Mouse (Mus musculus) CH12.LX (cell line): ENCODE results near the gene Rnf38. TPM values are rescaled to one million over a fixed set of nuclear protein-coding genes. Genes with fewer than 3 reads are reported as not detected.

Experiments used
- DNase-seq: peaks from one replicate; pipeline ENCODE4 v3.0.0-alpha.2; 2013; ENCODE audit errors: extremely low read depth
- H3K27ac ChIP-seq: 2 replicates; pipeline ENCODE4 v1.5.1; 2012; ENCODE audit warnings: low read depth, mild to moderate bottlenecking, control low read depth, moderate library complexity; ENCODE audit not compliant: insufficient read depth
- H3K27me3 ChIP-seq: replicated peaks from 2 replicates; pipeline ENCODE3; 2012; ENCODE audit warnings: inconsistent platforms
- H3K36me3 ChIP-seq, 2 experiments: replicated peaks in 1 of 2; 2 replicates each; pipeline versions ENCODE3 to v1.6.1; 2012; ENCODE audit warnings: inconsistent platforms in 1 of 2, low read length in 1 of 2, mild to moderate bottlenecking in 1 of 2, mixed read lengths in 1 of 2, moderate library complexity in 1 of 2; ENCODE audit not compliant: control insufficient read depth in 1 of 2, insufficient read depth in 1 of 2
- H3K4me1 ChIP-seq, 2 experiments: 2 replicates each; pipeline ENCODE4 v1.6.1; 2012; ENCODE audit warnings: inconsistent platforms in 1 of 2, moderate library complexity in 1 of 2; ENCODE audit not compliant: insufficient read depth in 2 of 2, control insufficient read depth in 1 of 2
- H3K4me2 ChIP-seq: 2 replicates; pipeline ENCODE4 v1.6.1; 2012; ENCODE audit warnings: low read depth, mild to moderate bottlenecking, control low read depth; ENCODE audit not compliant: poor library complexity, insufficient read depth, severe bottlenecking
- H3K4me3 ChIP-seq, 3 experiments: fragments of 150-350 bp in 1 of 3; sonication (generic) in 1 of 3; replicated peaks in 1 of 3; 2 replicates each; pipeline versions ENCODE3 to v1.5.1; 2011 to 2012; ENCODE audit warnings: low read depth in 2 of 3, low read length in 2 of 3, mild to moderate bottlenecking in 2 of 3, moderate library complexity in 2 of 3, control low read depth in 1 of 3, improper control_type of control experiment in 1 of 3, inconsistent platforms in 1 of 3, mixed read lengths in 1 of 3; ENCODE audit not compliant: poor library complexity in 1 of 3
- H3K79me2 ChIP-seq: replicated peaks from 2 replicates; pipeline ENCODE4 v1.6.1; 2012; ENCODE audit warnings: mild to moderate bottlenecking, moderate library complexity; ENCODE audit not compliant: control insufficient read depth, poor library complexity, insufficient read depth, severe bottlenecking; ENCODE audit errors: extremely low read depth
- H3K9ac ChIP-seq: 2 replicates; pipeline ENCODE4 v1.6.1; 2012; ENCODE audit warnings: low read depth, mild to moderate bottlenecking, control low read depth, moderate library complexity; ENCODE audit not compliant: insufficient read depth
- H3K9me3 ChIP-seq: replicated peaks from 2 replicates; pipeline ENCODE3; 2012; ENCODE audit warnings: low read length, inconsistent platforms, mixed read lengths
- CHD1 ChIP-seq: IDR thresholded peaks from 2 replicates; pipeline ENCODE4 v1.6.1; 2012; ENCODE audit warnings: low read depth, low read length, improper control_type of control experiment, inconsistent platforms
- CHD2 ChIP-seq: IDR thresholded peaks from 2 replicates; pipeline ENCODE4 v1.6.1; 2011; ENCODE audit warnings: low read length, improper control_type of control experiment
- E2F4 ChIP-seq: IDR thresholded peaks from 2 replicates; pipeline ENCODE4 v1.6.1; 2011; ENCODE audit warnings: low read depth, low read length, improper control_type of control experiment; ENCODE audit not compliant: insufficient replicate concordance
- EP300 ChIP-seq: IDR thresholded peaks from 2 replicates; pipeline ENCODE4 v1.6.1; 2011; ENCODE audit warnings: low read length, improper control_type of control experiment
- ETS1 ChIP-seq: conservative IDR thresholded peaks from 2 replicates; pipeline ENCODE4 v1.6.1; 2012; ENCODE audit warnings: low read depth, mild to moderate bottlenecking, inconsistent platforms, low read length, improper control_type of control experiment, moderate library complexity
- GABPA ChIP-seq: IDR thresholded peaks from 2 replicates; pipeline ENCODE4 v1.6.1; 2012; ENCODE audit warnings: low read depth, low read length, improper control_type of control experiment, inconsistent platforms; ENCODE audit not compliant: insufficient replicate concordance
- IRF4 ChIP-seq: IDR thresholded peaks from 2 replicates; pipeline ENCODE4 v1.6.1; 2014; ENCODE audit warnings: low read depth, mild to moderate bottlenecking, inconsistent platforms, low read length, improper control_type of control experiment
- JUN ChIP-seq: IDR thresholded peaks from 2 replicates; pipeline ENCODE4 v1.6.1; 2011; ENCODE audit warnings: low read depth, mild to moderate bottlenecking, low read length, improper control_type of control experiment, moderate library complexity; ENCODE audit not compliant: insufficient read depth
- KAT2A ChIP-seq: IDR thresholded peaks from 2 replicates; pipeline ENCODE4 v1.6.1; 2012; ENCODE audit warnings: low read length, improper control_type of control experiment, inconsistent platforms; ENCODE audit not compliant: insufficient replicate concordance
- MAFK ChIP-seq: IDR thresholded peaks from 2 replicates; pipeline ENCODE4 v1.6.1; 2011; ENCODE audit warnings: low read length, improper control_type of control experiment; ENCODE audit not compliant: insufficient replicate concordance
- MAX ChIP-seq: IDR thresholded peaks from 2 replicates; pipeline ENCODE4 v1.6.1; 2011; ENCODE audit warnings: low read length, improper control_type of control experiment
- MAZ ChIP-seq: IDR thresholded peaks from 2 replicates; pipeline ENCODE4 v1.6.1; 2012; ENCODE audit warnings: low read depth, mild to moderate bottlenecking, inconsistent platforms, low read length, improper control_type of control experiment, moderate library complexity
- MEF2A ChIP-seq: IDR thresholded peaks from 2 replicates; pipeline ENCODE4 v1.6.1; 2014; ENCODE audit warnings: low read depth, mild to moderate bottlenecking, inconsistent platforms, low read length, improper control_type of control experiment, borderline replicate concordance
- MYC ChIP-seq: IDR thresholded peaks from 2 replicates; pipeline ENCODE4 v1.6.1; 2011; ENCODE audit warnings: low read depth, mild to moderate bottlenecking, improper control_type of control experiment, low read length
- NELFE ChIP-seq: IDR thresholded peaks from 2 replicates; pipeline ENCODE4 v1.6.1; 2011; ENCODE audit warnings: low read depth, low read length, improper control_type of control experiment
- NRF1 ChIP-seq: IDR thresholded peaks from 2 replicates; pipeline ENCODE4 v1.6.1; 2014; ENCODE audit warnings: low read depth, mild to moderate bottlenecking, inconsistent platforms, low read length, improper control_type of control experiment, moderate library complexity
- SIN3A ChIP-seq: IDR thresholded peaks from 2 replicates; pipeline ENCODE4 v1.6.1; 2012; ENCODE audit warnings: low read length, improper control_type of control experiment, inconsistent platforms
- TCF12 ChIP-seq: IDR thresholded peaks from 2 replicates; pipeline ENCODE4 v1.6.1; 2014; ENCODE audit warnings: low read depth, mild to moderate bottlenecking, inconsistent platforms, low read length, improper control_type of control experiment
- USF1 ChIP-seq: IDR thresholded peaks from 2 replicates; pipeline ENCODE4 v1.6.1; 2014; ENCODE audit warnings: low read depth, mild to moderate bottlenecking, inconsistent platforms, low read length, improper control_type of control experiment
- USF2 ChIP-seq: conservative IDR thresholded peaks from 2 replicates; pipeline ENCODE4 v1.6.1; 2011; ENCODE audit warnings: low read depth, low read length, improper control_type of control experiment
- ZMIZ1 ChIP-seq: IDR thresholded peaks from 2 replicates; pipeline ENCODE4 v1.6.1; 2012; ENCODE audit warnings: low read depth, mild to moderate bottlenecking, inconsistent platforms, low read length, improper control_type of control experiment
- ZNF384 ChIP-seq: IDR thresholded peaks from 2 replicates; pipeline ENCODE4 v1.6.1; 2012; ENCODE audit warnings: low read depth, low read length, improper control_type of control experiment, inconsistent platforms
- dilution Hi-C: fragments of 300-500 bp; cut with MboI; formaldehyde crosslinking; loops from 2 replicates; pipeline ENCODE4 v1.14.3; 2020; ENCODE audit warnings: low sequenced_read_pairs; ENCODE audit not compliant: extremely low pct_unique_long_range_greater_than_20kb, extremely low pct_ligation_motif_present
- in situ Hi-C: fragments of 300-500 bp; cut with MboI; formaldehyde crosslinking; loops from 3 replicates; pipeline ENCODE4 v1.14.3; 2019; ENCODE audit warnings: low sequenced_read_pairs, low pct_ligation_motif_present, low pct_unique_long_range_greater_than_20kb, mixed read lengths
- polyA plus RNA-seq: library from polyadenylated mRNA; unstranded; fragments of >175 nt; gene quantifications from 2 replicates; pipeline ENCODE4 v1.2.1, GENCODE M21; 2012; ENCODE audit warnings: low read depth; ENCODE audit not compliant: insufficient read length
- total RNA-seq, 2 experiments: library from RNA; depleted of rRNA; stranded (reverse); fragments of 300-350 nt in 1 of 2; fragments of >200 nt in 1 of 2; gene quantifications; 2 replicates each; pipeline ENCODE4 v1.2.3; 2012 to 2014

The Rnf38 gene
- total and polyA plus RNA-seq, 3 experiments, result 5.4 to 13.2 (median 6.6) TPM

GRCm38 (mm10) chr4:44241638-44242037, 8.0 kb upstream of the Rnf38 start:
- in situ Hi-C loops, result no loop called here
- Histone ChIP-seq H3K9me3 (no peaks in the 10 kb centered on the region), H3K4me2 (no peak overlapping the region)

GRCm38 (mm10) chr4:44235946-44236345, 2.4 kb upstream of the Rnf38 start:
- Histone ChIP-seq H3K9ac (no peak overlapping the region), H3K79me2 (no peaks in the 10 kb centered on the region), H3K4me3 (no peak overlapping the region), H3K9me3 (no peaks in the 10 kb centered on the region), H3K27ac (no peak overlapping the region), H3K27me3 (peaks cover 2% of the 10 kb centered on the region), H3K4me1 (peaks cover 10 to 21% of the 10 kb centered on the region in 2 experiments; a peak in 3 of 4 replicates), H3K36me3 (no peaks in the 10 kb centered on the region), H3K4me2 (no peak overlapping the region)
- in situ Hi-C loops (no loop called here), dilution Hi-C loops (no loop called here)
- no peak for DNase-seq
- no peak for TF ChIP-seq JUN
- no peak for TF ChIP-seq CHD2

More at GRCm38 (mm10) chr4:44241638-44242037, 8.0 kb upstream of the Rnf38 start:
- no peak for TF ChIP-seq GABPA
- TF ChIP-seq MEF2A, result no peak
- TF ChIP-seq ZNF384, result no peak
- TF ChIP-seq NRF1, result no peak
- no peak for TF ChIP-seq MYC
- no peak for TF ChIP-seq MAZ
- TF ChIP-seq ZMIZ1, result no peak
- TF ChIP-seq ETS1, result no peak
- no peak for TF ChIP-seq MAX
- TF ChIP-seq, all 38 proteins: peak for 0
- dilution Hi-C loops, result no loop called here
- H3K79me2 ChIP-seq, result no peaks in the 10 kb centered on the region
- no peaks in the 10 kb centered on the region for H3K27me3 ChIP-seq
- peaks cover 0 to 3% of the 10 kb centered on the region in 2 experiments; a peak in 1 of 4 replicates for H3K4me1 ChIP-seq
- no peak for DNase-seq
- no peaks in the 10 kb centered on the region for H3K36me3 ChIP-seq
- H3K4me3 ChIP-seq, result no peak overlapping the region
- no peak overlapping the region for H3K27ac ChIP-seq
- H3K9ac ChIP-seq, result no peak overlapping the region

GRCm38 (mm10) chr4:44234004-44234866, 646 bp upstream of the Rnf38 start:
- dilution Hi-C loops, result no loop called here
- no peaks in the 10 kb centered on the region for H3K36me3 ChIP-seq
- peak; percentile 74 for DNase-seq
- TF ChIP-seq NRF1 (peak; percentile 79), MYC (no peak), MEF2A (no peak), MAFK (no peak), ETS1 (peak; percentile 20; the same call in 1 of the 2 replicates), EP300 (peak; percentile 52), ZNF384 (no peak), USF1 (no peak), TCF12 (peak; percentile 68; the same call in 1 of the 2 replicates), SIN3A (peak; percentile 73), NELFE (peak; percentile 61), MAZ (no peak), CHD1 (no peak), E2F4 (no peak), IRF4 (peak; percentile 64), KAT2A (0 out of 2 replicates have a peak, but pooled peaks have one; percentile 18), USF2 (0 out of 2 replicates have a peak, but pooled peaks have one; percentile 6)

More at GRCm38 (mm10) chr4:44234004-44234866, 646 bp upstream of the Rnf38 start:
- Histone ChIP-seq H3K9ac (peak overlapping the region; percentile 58), H3K27ac (peak overlapping the region; percentile 82), H3K4me1 (peaks cover 10 to 21% of the 10 kb centered on the region in 2 experiments; a peak in 3 of 4 replicates), H3K4me3 (peak overlapping the region; percentile 49 to 75 (median 67)), H3K27me3 (peaks cover 2% of the 10 kb centered on the region), H3K79me2 (no peaks in the 10 kb centered on the region), H3K4me2 (peak overlapping the region; percentile 18), H3K9me3 (no peaks in the 10 kb centered on the region)
- in situ Hi-C loops, result no loop called here
